Mouse (Mus musculus) testis, adult 2 months (tissue): ENCODE results near the gene Wdfy2. TPM values are rescaled to one million over a fixed set of nuclear protein-coding genes. Genes with fewer than 3 reads are reported as not detected.

Experiments used
- H3K27ac ChIP-seq: fragments of 200-500 bp; 2 replicates; pipeline ENCODE4 v1.5.1; 2012; ENCODE audit warnings: low read depth, low read length; ENCODE audit not compliant: control insufficient read depth, insufficient read depth
- H3K27me3 ChIP-seq: fragments of 200-500 bp; 2 replicates; pipeline ENCODE4 v1.6.1; 2012; ENCODE audit warnings: mild to moderate bottlenecking, low read length, moderate library complexity; ENCODE audit not compliant: control insufficient read depth, insufficient read depth
- H3K36me3 ChIP-seq: fragments of 200-500 bp; 2 replicates; pipeline ENCODE4 v1.6.1; 2012; ENCODE audit warnings: mild to moderate bottlenecking, low read length; ENCODE audit not compliant: control insufficient read depth, insufficient read depth
- H3K4me1 ChIP-seq: fragments of 200-500 bp; 2 replicates; pipeline ENCODE4 v1.6.1; 2012; ENCODE audit warnings: low read length; ENCODE audit not compliant: control insufficient read depth, insufficient read depth
- H3K4me3 ChIP-seq: fragments of 200-500 bp; 2 replicates; pipeline ENCODE4 v1.5.1; 2012; ENCODE audit warnings: low read depth, mild to moderate bottlenecking, low read length, moderate library complexity, mixed read lengths; ENCODE audit not compliant: control insufficient read depth
- CTCF ChIP-seq: fragments of 200-500 bp; IDR thresholded peaks from 2 replicates; pipeline ENCODE4 v1.5.1; 2012; ENCODE audit warnings: low read depth, mild to moderate bottlenecking, inconsistent platforms, low read length, moderate library complexity; ENCODE audit not compliant: control insufficient read depth, insufficient read depth, insufficient replicate concordance
- POLR2A ChIP-seq: fragments of 200-500 bp; IDR thresholded peaks from 2 replicates; pipeline ENCODE4 v1.6.1; 2012; ENCODE audit warnings: low read depth, mild to moderate bottlenecking, inconsistent platforms, low read length, moderate library complexity; ENCODE audit not compliant: control insufficient read depth
- polyA plus RNA-seq: library from polyadenylated mRNA; depleted of rRNA; stranded (reverse); fragments of >200 nt; gene quantifications from 2 replicates; pipeline ENCODE4 v1.2.3, GENCODE M21; 2012

Wdfy2 gene
- polyA plus RNA-seq, 1 experiment: 4.1 TPM

- TF ChIP-seq CTCF (no peak), POLR2A (no peak)
- Histone ChIP-seq H3K27me3 (no peaks in the 10 kb centered on the region), H3K36me3 (no peaks in the 10 kb centered on the region), H3K4me1 (no peaks in the 10 kb centered on the region), H3K4me3 (no peak overlapping the region), H3K27ac (no peak overlapping the region)
These were observed 24.7 kb upstream of the Wdfy2 start for GRCm38 (mm10) chr14:62812765-62813164.

GRCm38 (mm10) chr14:62814567-62814966, 22.9 kb upstream of the Wdfy2 start:
- TF ChIP-seq POLR2A (no peak), CTCF (no peak)
- Histone ChIP-seq H3K27ac (no peak overlapping the region), H3K27me3 (no peaks in the 10 kb centered on the region), H3K4me3 (no peak overlapping the region), H3K36me3 (no peaks in the 10 kb centered on the region), H3K4me1 (no peaks in the 10 kb centered on the region)

- no peaks in the 10 kb centered on the region for H3K36me3 ChIP-seq
- no peaks in the 10 kb centered on the region for H3K4me1 ChIP-seq
- no peaks in the 10 kb centered on the region for H3K27me3 ChIP-seq
- no peak overlapping the region for H3K27ac ChIP-seq
- no peak overlapping the region for H3K4me3 ChIP-seq
- TF ChIP-seq POLR2A (no peak), CTCF (no peak)
These were observed 20.7 kb upstream of the Wdfy2 start for GRCm38 (mm10) chr14:62816827-62817226.

- no peaks in the 10 kb centered on the region for H3K36me3 ChIP-seq
- no peaks in the 10 kb centered on the region for H3K27me3 ChIP-seq
- H3K4me3 ChIP-seq: no peak overlapping the region
- no peaks in the 10 kb centered on the region for H3K4me1 ChIP-seq
- no peak overlapping the region for H3K27ac ChIP-seq
- TF ChIP-seq POLR2A (no peak), CTCF (no peak)
These were observed 11.7 kb upstream of the Wdfy2 start for GRCm38 (mm10) chr14:62825575-62826332.

GRCm38 (mm10) chr14:62829291-62829690, 8.2 kb upstream of the Wdfy2 start:
- Histone ChIP-seq H3K27me3 (no peaks in the 10 kb centered on the region), H3K36me3 (no peaks in the 10 kb centered on the region), H3K4me1 (no peaks in the 10 kb centered on the region), H3K27ac (no peak overlapping the region), H3K4me3 (no peak overlapping the region)
- TF ChIP-seq CTCF: no peak
- TF ChIP-seq POLR2A: no peak

- Histone ChIP-seq H3K27ac (no peak overlapping the region), H3K36me3 (no peaks in the 10 kb centered on the region), H3K4me1 (no peaks in the 10 kb centered on the region), H3K4me3 (no peak overlapping the region), H3K27me3 (no peaks in the 10 kb centered on the region)
- no peak for TF ChIP-seq CTCF
- TF ChIP-seq POLR2A: no peak
These were observed 5.7 kb upstream of the Wdfy2 start for GRCm38 (mm10) chr14:62831691-62832275.

GRCm38 (mm10) chr14:62833036-62833435, 4.4 kb upstream of the Wdfy2 start:
- no peak for TF ChIP-seq CTCF
- no peak for TF ChIP-seq POLR2A
- Histone ChIP-seq H3K27ac (no peak overlapping the region), H3K4me1 (0 out of 2 replicates have a peak, but pooled peaks cover 2% of the 10 kb centered on the region), H3K36me3 (no peaks in the 10 kb centered on the region), H3K27me3 (no peaks in the 10 kb centered on the region), H3K4me3 (no peak overlapping the region)
